Mouse (Mus musculus): ENCODE measurements around the gene Rbm34. TPM values are rescaled to one million over a fixed set of nuclear protein-coding genes. Genes with fewer than 3 reads are reported as not detected.

Rbm34 gene
- polyA plus RNA-seq, 1 experiment from 2014 or later = 32.2 TPM

DNA sequence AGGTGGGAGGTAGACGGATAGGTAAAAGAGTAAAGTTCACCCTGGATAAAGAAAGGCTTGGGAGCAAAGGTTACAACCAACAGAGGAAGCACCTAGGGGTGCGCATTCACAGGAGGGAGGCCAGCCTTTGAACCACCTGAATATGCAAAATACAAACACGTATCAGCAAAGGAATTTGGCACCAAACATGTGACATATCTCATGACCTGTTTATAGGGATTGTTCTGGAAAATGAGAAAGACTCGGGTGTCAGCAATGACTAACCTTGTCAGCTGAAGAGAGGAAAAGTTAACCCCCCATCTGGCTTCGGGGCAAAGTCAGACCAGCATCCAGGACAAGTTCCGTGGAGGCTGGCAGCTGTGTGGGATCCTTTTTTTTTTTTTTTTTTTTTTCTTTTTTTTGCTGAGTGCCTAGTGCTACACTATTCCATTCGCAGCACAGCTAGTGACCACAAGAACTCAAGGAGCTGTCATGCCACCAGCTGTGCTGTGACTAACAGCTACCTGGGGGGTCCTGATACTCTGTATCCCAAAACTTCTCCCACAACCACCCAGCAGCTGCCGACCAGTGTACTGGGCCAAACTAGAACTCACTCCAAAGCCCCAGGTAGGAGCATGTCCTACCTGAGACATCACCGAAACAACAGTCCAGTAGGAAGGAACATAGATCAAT is 67.5 kb downstream of the Rbm34 start:
- 67% methylated on average over 9 of the region's 9 CpGs for WGBS
- Histone ChIP-seq H3K27me3 (ENCODE audit: control insufficient read depth, insufficient read depth, low read length) (no peaks in the 10 kb centered on the region), H3K4me3 (ENCODE audit: low read depth, low read length) (no peak overlapping the region), H3K9me3 (ENCODE audit: control insufficient read depth, low read length) (no peaks in the 10 kb centered on the region), H3K9ac (ENCODE audit: low read length) (no peak overlapping the region), H3K36me3 (ENCODE audit: control insufficient read depth, insufficient read depth, low read length) (no peaks in the 10 kb centered on the region), H3K4me2 (ENCODE audit: low read depth, severe bottlenecking) (no peak overlapping the region), H3K4me1 (ENCODE audit: control insufficient read depth, insufficient read depth, low read length) (no peaks in the 10 kb centered on the region), H3K27ac (replicated peaks; ENCODE audit: low read depth, low read length) (no peak overlapping the region)
- no peak for ATAC-seq (ENCODE audit: insufficient number of reproducible peaks, low FRiP score, low TSS enrichment, low read depth)
- DNase-seq (ENCODE audit: low spot score) = no peak

DNA sequence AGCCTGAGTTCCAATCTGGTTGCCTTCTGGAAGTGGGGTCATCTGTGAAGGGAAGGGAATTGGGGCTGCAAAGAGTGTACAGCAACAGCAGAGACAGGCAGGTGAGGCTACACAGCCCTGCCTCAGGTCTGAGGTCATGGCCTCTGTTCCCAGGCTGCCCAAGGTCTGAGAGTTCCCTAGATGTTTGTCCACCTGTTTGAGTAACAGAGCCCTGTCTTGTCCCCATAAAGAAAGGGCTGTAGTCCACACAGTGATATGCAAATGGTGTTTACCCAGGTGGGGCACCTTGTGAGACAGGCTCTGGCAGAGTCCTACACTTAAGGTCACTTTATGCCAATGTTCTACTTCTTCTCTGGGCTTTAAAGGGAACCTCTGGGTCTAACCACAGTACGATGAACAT is 69.3 kb downstream of the Rbm34 start:
- no peaks in the 10 kb centered on the region for H3K4me1 ChIP-seq (ENCODE audit: control insufficient read depth, insufficient read depth, low read length)
- no peak for ATAC-seq (ENCODE audit: insufficient number of reproducible peaks, low FRiP score, low TSS enrichment, low read depth)
- no peaks in the 10 kb centered on the region for H3K36me3 ChIP-seq (ENCODE audit: control insufficient read depth, insufficient read depth, low read length)
- H3K4me2 ChIP-seq (ENCODE audit: low read depth, severe bottlenecking) = no peak overlapping the region
- WGBS = 85% methylated on average over 1 of the region's 1 CpGs
- no peak for DNase-seq (ENCODE audit: low spot score)
- no peak overlapping the region for H3K4me3 ChIP-seq (ENCODE audit: low read depth, low read length)
- no peak overlapping the region for H3K9ac ChIP-seq (ENCODE audit: low read length)
- no peaks in the 10 kb centered on the region for H3K27me3 ChIP-seq (ENCODE audit: control insufficient read depth, insufficient read depth, low read length)
- no peak overlapping the region for H3K27ac ChIP-seq (replicated peaks; ENCODE audit: low read depth, low read length)
- H3K9me3 ChIP-seq (ENCODE audit: control insufficient read depth, low read length) = no peaks in the 10 kb centered on the region

DNA sequence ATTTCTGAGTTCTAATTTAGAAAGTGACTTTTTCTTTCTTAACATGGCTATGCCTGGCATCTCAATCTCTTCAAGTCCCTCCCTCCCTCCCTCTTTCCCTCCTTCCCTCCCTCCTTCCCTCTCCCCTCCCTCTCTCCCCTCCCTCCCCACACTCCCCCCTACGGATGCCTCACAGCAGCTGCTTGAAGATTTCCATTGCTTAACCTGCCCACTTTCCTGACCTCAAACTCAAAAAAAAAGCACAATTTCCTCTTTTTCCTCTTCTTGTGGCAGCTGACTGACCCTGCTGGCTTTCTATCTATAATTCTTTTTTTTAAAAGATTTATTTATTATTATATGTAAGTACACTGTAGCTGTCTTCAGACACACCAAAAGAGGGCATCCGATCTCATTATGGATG is 69.8 kb downstream of the Rbm34 start:
- H3K4me1 ChIP-seq (ENCODE audit: control insufficient read depth, insufficient read depth, low read length) = no peaks in the 10 kb centered on the region
- H3K27ac ChIP-seq (replicated peaks; ENCODE audit: low read depth, low read length) = no peak overlapping the region
- H3K4me3 ChIP-seq (ENCODE audit: low read depth, low read length) = no peak overlapping the region
- no peaks in the 10 kb centered on the region for H3K27me3 ChIP-seq (ENCODE audit: control insufficient read depth, insufficient read depth, low read length)
- no peak overlapping the region for H3K9ac ChIP-seq (ENCODE audit: low read length)
- H3K4me2 ChIP-seq (ENCODE audit: low read depth, severe bottlenecking) = no peak overlapping the region
- DNase-seq (ENCODE audit: low spot score) (no peak), ATAC-seq (ENCODE audit: insufficient number of reproducible peaks, low FRiP score, low TSS enrichment, low read depth) (no peak)
- H3K36me3 ChIP-seq (ENCODE audit: control insufficient read depth, insufficient read depth, low read length) = no peaks in the 10 kb centered on the region
- 71% methylated on average over 2 of the region's 2 CpGs for WGBS
- H3K9me3 ChIP-seq (ENCODE audit: control insufficient read depth, low read length) = no peaks in the 10 kb centered on the region

Other genes with a start within 250 kb of the Rbm34 start
- 258 and 284 TPM in 2 replicates for gene Tomm20, start 25.2 kb downstream of the Rbm34 start, polyA plus RNA-seq (2014; fragmentation: Nextera tagmentation; extraction: Ambion mirVana)
- 38.8 and 41.4 TPM in 2 replicates for gene Pard3, start 92.8 kb upstream of the Rbm34 start, polyA plus RNA-seq (2014; fragmentation: Nextera tagmentation; extraction: Ambion mirVana)

Measured in limb, embryonic 11.5 days (tissue).